ENCODE assay signal across 20 mouse cellular contexts in genomic region chr11:35832139-35832538, GRCm38 (mm10). TPM values are rescaled to one million over a fixed set of nuclear protein-coding genes. Genes with fewer than 3 reads are reported as not detected.
DNase-seq lines count a peak whose midpoint lies in the region; ATAC-seq and TF ChIP-seq lines count a peak whose summit lies in the region.
"Had no signal": no experiment of that assay in that cellular context is flagged by ENCODE, and none has a peak within 500 bp of the region (broad histone marks: within the 10 kb centered on the region; RNA-seq: fewer than 3 reads in every experiment).

No protein-coding gene starts in this region.

- no peak for TF ChIP-seq POLR2A in bone marrow macrophage, adult 2 months (IDR thresholded peaks at IDR 0.05; ENCODE audit: borderline replicate concordance, low read depth, low read length)

- TF ChIP-seq EP300 in stomach, postnatal 0 days (optimal IDR thresholded peaks at IDR 0.05), result no peak

- DNase-seq in large intestine, adult 2 months (ENCODE audit: low read depth, low spot score), result peak; percentile 27
- peak; percentile 47 for DNase-seq in stomach, postnatal 0 days (ENCODE audit: low spot score)
- no peak for DNase-seq in cerebellum, postnatal 25 days
- DNase-seq in layer of hippocampus, adult 2 months (ENCODE audit: low spot score in 2 of 2), result no peak
- DNase-seq in gastrocnemius, postnatal 25 days, result no peak
- DNase-seq: adrenal gland, postnatal 25 days; cerebellum, adult 8-10 months; gastrocnemius, postnatal 14 days; kidney, adult 9 months; lung, adult 18-20 months; lung, postnatal 36 days; midbrain, embryonic 14.5 days; thymus, adult 2 months had no signal

- WGBS in large intestine, adult 2 months, result 18% methylated on average over 4 of the region's 4 CpGs
- 64% methylated on average over 4 of the region's 4 CpGs for WGBS in stomach, postnatal 0 days

- H3K27me3 ChIP-seq in megakaryocyte, embryonic 14.5 days (replicated peaks), result no peaks in the 10 kb centered on the region
- H3K27me3 ChIP-seq in stomach, postnatal 0 days (ENCODE audit: control insufficient read depth, insufficient read depth, low read length), result no peaks in the 10 kb centered on the region
- H3K27me3 ChIP-seq: embryonic facial prominence, embryonic 13.5 days; forebrain, embryonic 12.5 days; heart, embryonic 12.5 days had no signal

- H3K4me3 ChIP-seq in megakaryocyte, embryonic 14.5 days (replicated peaks), result peak overlapping the region; percentile 81
- H3K4me3 ChIP-seq in bone marrow macrophage, adult 2 months (ENCODE audit: insufficient read depth, low read length), result peak overlapping the region; percentile 23; the same call in 1 of the 2 replicates
- no peak overlapping the region for H3K4me3 ChIP-seq in stomach, postnatal 0 days (ENCODE audit: low read depth, low read length)
- no peak overlapping the region for H3K4me3 ChIP-seq in layer of hippocampus, adult 2 months
- H3K4me3 ChIP-seq: embryonic facial prominence, embryonic 13.5 days; forebrain, embryonic 12.5 days; heart, embryonic 12.5 days had no signal

- H3K4me1 ChIP-seq in megakaryocyte, embryonic 14.5 days, result peaks cover 45% of the 10 kb centered on the region
- H3K4me1 ChIP-seq in bone marrow macrophage, adult 2 months (ENCODE audit: control insufficient read depth, insufficient read depth, low read length), result peaks cover 18% of the 10 kb centered on the region
- H3K4me1 ChIP-seq in stomach, postnatal 0 days (replicated peaks; ENCODE audit: control insufficient read depth, insufficient read depth), result no peaks in the 10 kb centered on the region

- no peak overlapping the region for H3K9ac ChIP-seq in stomach, postnatal 0 days (ENCODE audit: low read length)
- H3K9ac ChIP-seq: embryonic facial prominence, embryonic 13.5 days; forebrain, embryonic 12.5 days; heart, embryonic 12.5 days had no signal

- ATAC-seq in megakaryocyte, adult 5-6 weeks (ENCODE audit: poor library complexity, severe bottlenecking), result no peak
- peak; percentile 83 for ATAC-seq in stomach, postnatal 0 days (ENCODE audit: low FRiP score, low TSS enrichment)

- peaks cover 52% of the 10 kb centered on the region for H3K36me3 ChIP-seq in megakaryocyte, embryonic 14.5 days (replicated peaks; ENCODE audit: low read length)
- H3K36me3 ChIP-seq in stomach, postnatal 0 days (ENCODE audit: control insufficient read depth, insufficient read depth, low read length), result peaks cover 19% of the 10 kb centered on the region

- no peak overlapping the region for H3K4me2 ChIP-seq in stomach, postnatal 0 days (replicated peaks; ENCODE audit: low read depth)
- H3K4me2 ChIP-seq: embryonic facial prominence, embryonic 13.5 days; forebrain, embryonic 12.5 days; heart, embryonic 12.5 days had no signal

- no peaks in the 10 kb centered on the region for H3K9me3 ChIP-seq in megakaryocyte, embryonic 14.5 days
- H3K9me3 ChIP-seq in stomach, postnatal 0 days (ENCODE audit: control insufficient read depth, low read length), result no peaks in the 10 kb centered on the region
- H3K9me3 ChIP-seq: embryonic facial prominence, embryonic 13.5 days; forebrain, embryonic 12.5 days; heart, embryonic 12.5 days had no signal

- peak overlapping the region; percentile 24; the same call in 1 of the 2 replicates for H3K27ac ChIP-seq in bone marrow macrophage, adult 2 months (ENCODE audit: insufficient read depth, low read depth, low read length)
- no peak overlapping the region for H3K27ac ChIP-seq in stomach, postnatal 0 days (replicated peaks)
- no peak overlapping the region for H3K27ac ChIP-seq in layer of hippocampus, adult 2 months
- H3K27ac ChIP-seq: embryonic facial prominence, embryonic 13.5 days; forebrain, embryonic 12.5 days had no signal

- no peak for TF ChIP-seq CTCF in bone marrow macrophage, adult 2 months (IDR thresholded peaks at IDR 0.05; ENCODE audit: low read depth, low read length)
- no peak for TF ChIP-seq CTCF in stomach, postnatal 0 days (IDR thresholded peaks at IDR 0.05; ENCODE audit: low read depth)
- TF ChIP-seq CTCF in layer of hippocampus, adult 2 months (conservative IDR thresholded peaks at IDR 0.05), result no peak

RNA-seq across cellular contexts. Expression of gene Rars, which starts 2.2 kb away (rescaled TPM):
- polyA plus RNA-seq in megakaryocyte, embryonic 14.5 days (2012; ENCODE audit: insufficient read depth, low replicate concordance), result 5.3 TPM in 1 of 2 replicates, not detected in the other
- total RNA-seq in megakaryocyte, adult 5-6 weeks (2015), result 60.7 and 63.5 TPM in 2 replicates
- total RNA-seq in megakaryocyte, adult 5-6 weeks (2017), result 52.0 and 60.3 TPM in 2 replicates
- polyA plus RNA-seq in bone marrow macrophage, adult 2 months (2012; ENCODE audit: insufficient read depth, insufficient read length, missing spikeins), result 37.2 and 41.5 TPM in 2 replicates
- 37.2 and 37.3 TPM in 2 replicates for polyA plus RNA-seq in large intestine, adult 2 months (2012; rRNA removed)
- polyA plus RNA-seq in stomach, postnatal 0 days (2015; fragmentation: Nextera tagmentation; extraction: Ambion mirVana), result 55.8 and 57.0 TPM in 2 replicates
- 10 to 100 TPM; 45.6 to 53.6 TPM for total RNA-seq in layer of hippocampus, adult 2 months (2021)
- 10 to 100 TPM; 42.9 to 47.6 TPM for total RNA-seq in gastrocnemius, postnatal 25 days (2021)

RNA-seq across cellular contexts. Expression of gene Fbll1, which starts 33.5 kb away (rescaled TPM):
- polyA plus RNA-seq in megakaryocyte, embryonic 14.5 days (2012; ENCODE audit: insufficient read depth, low replicate concordance), result not detected in 2 replicates
- total RNA-seq in megakaryocyte, adult 5-6 weeks (2015), result not detected in 2 replicates
- not detected in 2 replicates for total RNA-seq in megakaryocyte, adult 5-6 weeks (2017)
- not detected in 2 replicates for polyA plus RNA-seq in bone marrow macrophage, adult 2 months (2012; ENCODE audit: insufficient read depth, insufficient read length, missing spikeins)
- 0.10 TPM in 2 replicates for polyA plus RNA-seq in large intestine, adult 2 months (2012; rRNA removed)
- polyA plus RNA-seq in stomach, postnatal 0 days (2015; fragmentation: Nextera tagmentation; extraction: Ambion mirVana), result 0.62 and 1.0 TPM in 2 replicates
- total RNA-seq in layer of hippocampus, adult 2 months (2021), result 10 to 100 TPM; 42.9 to 48.9 TPM
- not detected for total RNA-seq in gastrocnemius, postnatal 25 days (2021)
- total RNA-seq: gastrocnemius, postnatal 14 days had no signal
- polyA plus RNA-seq: heart, embryonic 12.5 days; limb, embryonic 11.5 days had no signal

Comparison
In these comparisons a context has a peak if more than half of its experiments do, and no peak if none do; other contexts are left out.
1. H3K4me3 ChIP-seq: peak in megakaryocyte, embryonic 14.5 days (single experiment) and bone marrow macrophage, adult 2 months (single experiment); none in stomach, postnatal 0 days (single experiment) and layer of hippocampus, adult 2 months (single experiment).
2. DNase-seq: peak in large intestine, adult 2 months (single experiment) and stomach, postnatal 0 days (single experiment); none in cerebellum, postnatal 25 days (0 of 2), layer of hippocampus, adult 2 months (0 of 2) and gastrocnemius, postnatal 25 days (single experiment).